Mouse (Mus musculus): ENCODE results near the gene Gm44502.

DNA sequence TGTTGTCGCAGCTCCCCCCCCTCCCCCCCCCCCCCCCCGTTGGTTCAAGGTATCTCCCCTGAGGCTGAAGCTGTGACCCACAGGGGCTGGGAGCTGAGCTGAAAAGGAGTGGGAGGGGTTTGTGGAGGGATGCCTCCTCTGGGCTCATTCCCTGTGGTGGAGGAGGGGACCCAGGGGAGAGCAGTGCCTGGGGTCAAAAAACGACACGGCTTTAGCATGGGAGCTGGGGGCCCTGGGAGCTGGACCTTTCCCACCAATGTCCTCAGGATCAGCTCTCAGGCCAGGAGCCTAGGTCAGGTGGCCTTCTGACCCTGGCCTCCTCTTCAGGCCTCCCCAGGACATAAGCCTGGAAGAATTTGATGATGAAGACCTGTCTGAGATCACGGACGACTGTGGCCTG lies 25.4 kb upstream of the Gm44502 start:
- TF ChIP-seq MYOG (IDR thresholded peaks at IDR 0.05; ENCODE audit: control insufficient read depth in 1 of 3, insufficient read depth in 1 of 3, insufficient read length in 2 of 3, low read depth in 2 of 3): no peak
- TF ChIP-seq USF1 (IDR thresholded peaks at IDR 0.05; ENCODE audit: low read depth): no peak
- TF ChIP-seq POLR2AphosphoS2 (IDR thresholded peaks at IDR 0.05; ENCODE audit: insufficient read length, low read depth): no peak
- no peak for TF ChIP-seq POLR2A (IDR thresholded peaks at IDR 0.05; ENCODE audit: insufficient read length, low read depth)
- no peak for TF ChIP-seq SRF (IDR thresholded peaks at IDR 0.05; ENCODE audit: control insufficient read depth, insufficient read length, low read depth)
- TF ChIP-seq TCF3 (IDR thresholded peaks at IDR 0.05; ENCODE audit: insufficient read length, low read depth): no peak
- TF ChIP-seq MYOD1 (IDR thresholded peaks at IDR 0.05; ENCODE audit: control insufficient read depth in 1 of 3, insufficient read length in 2 of 3, low read depth in 2 of 3): no peak
- TF ChIP-seq CEBPB (IDR thresholded peaks at IDR 0.05; ENCODE audit: insufficient read depth, poor library complexity, severe bottlenecking): no peak
